Mouse (Mus musculus) limb, embryonic 12.5 days (tissue): ENCODE measurements at regions not wholly inside any gene's neighbourhood (a gene's known extent, or its start where the extent isn't known, plus 50 kb on each side); places are given as distances from the start of the nearest gene placed in this dataset.

ENCODE experiments used
- ATAC-seq: fragments of 200-750 bp; cut with Nextera tagmentation; 2 replicates; pipeline ENCODE4 v1.8.0; 2017; ENCODE audit warnings: low read depth, moderate TSS enrichment; ENCODE audit not compliant: insufficient number of reproducible peaks, insufficient read depth, low FRiP score, low TSS enrichment
- H3K27ac ChIP-seq: fragments of 300-500 bp; sonication (generic); 2 replicates; pipeline ENCODE4 v1.5.1; 2016; ENCODE audit warnings: mild to moderate bottlenecking, moderate library complexity
- H3K27me3 ChIP-seq: fragments of 300-500 bp; sonication (generic); 2 replicates; pipeline ENCODE4 v1.6.1; 2016; ENCODE audit warnings: mild to moderate bottlenecking, moderate library complexity
- H3K36me3 ChIP-seq: fragments of 300-500 bp; sonication (generic); 2 replicates; pipeline ENCODE4 v1.6.1; 2016; ENCODE audit warnings: mild to moderate bottlenecking, moderate library complexity
- H3K4me1 ChIP-seq: fragments of 300-500 bp; sonication (generic); replicated peaks from 2 replicates; pipeline ENCODE4 v1.6.1; 2016
- H3K4me2 ChIP-seq: fragments of 300-500 bp; sonication (generic); 2 replicates; pipeline ENCODE4 v1.6.1; 2016; ENCODE audit warnings: mild to moderate bottlenecking, moderate library complexity
- H3K4me3 ChIP-seq: fragments of 300-500 bp; sonication (generic); replicated peaks from 2 replicates; pipeline ENCODE4 v1.5.1; 2016; ENCODE audit warnings: mild to moderate bottlenecking
- H3K9ac ChIP-seq: fragments of 300-500 bp; sonication (generic); replicated peaks from 2 replicates; pipeline ENCODE4 v1.6.1; 2016; ENCODE audit warnings: mild to moderate bottlenecking, moderate library complexity
- H3K9me3 ChIP-seq: fragments of 300-500 bp; sonication (generic); 2 replicates; pipeline ENCODE4 v1.6.1; 2016; ENCODE audit warnings: mild to moderate bottlenecking, moderate library complexity
- WGBS: fragments of 180-500 bp; shearing (Covaris S2); methylation state at CpG from one replicate; pipeline ENCODE4 v1.1.7; 2016; 5-methylcytosine and 5-hydroxymethylcytosine counted together

- no peaks in the 10 kb centered on the region for H3K36me3 ChIP-seq
- 83% methylated on average over 4 of the region's 4 CpGs for WGBS
- no peaks in the 10 kb centered on the region for H3K27me3 ChIP-seq
- no peak overlapping the region for H3K4me3 ChIP-seq
- H3K4me2 ChIP-seq = no peak overlapping the region
- no peaks in the 10 kb centered on the region for H3K9me3 ChIP-seq
- H3K4me1 ChIP-seq = no peaks in the 10 kb centered on the region
- no peak overlapping the region for H3K27ac ChIP-seq
- ATAC-seq = no peak
- no peak overlapping the region for H3K9ac ChIP-seq
Observed at GRCm38 (mm10) chr12:98039677-98040076, 219.6 kb downstream of the Galc start.

GRCm38 (mm10) chr12:98023655-98024054 lies 235.6 kb downstream of the Galc start:
- H3K9ac ChIP-seq = no peak overlapping the region
- 91% methylated on average over 6 of the region's 6 CpGs for WGBS
- no peak for ATAC-seq

GRCm38 (mm10) chr12:98014607-98015278 lies 244.5 kb downstream of the Galc start:
- Histone ChIP-seq H3K4me1 (no peaks in the 10 kb centered on the region), H3K27me3 (no peaks in the 10 kb centered on the region), H3K4me3 (no peak overlapping the region), H3K27ac (no peak overlapping the region), H3K9ac (no peak overlapping the region), H3K9me3 (no peaks in the 10 kb centered on the region), H3K4me2 (no peak overlapping the region), H3K36me3 (no peaks in the 10 kb centered on the region)
- 59% methylated on average over 8 of the region's 8 CpGs for WGBS
- no peak for ATAC-seq

More at GRCm38 (mm10) chr12:98023655-98024054, 235.6 kb downstream of the Galc start:
- H3K4me1 ChIP-seq = no peaks in the 10 kb centered on the region
- no peak overlapping the region for H3K27ac ChIP-seq
- H3K36me3 ChIP-seq = no peaks in the 10 kb centered on the region
- H3K4me3 ChIP-seq = no peak overlapping the region
- no peak overlapping the region for H3K4me2 ChIP-seq
- H3K9me3 ChIP-seq = no peaks in the 10 kb centered on the region
- no peaks in the 10 kb centered on the region for H3K27me3 ChIP-seq

GRCm38 (mm10) chr12:98009175-98009574 lies 250.1 kb downstream of the Galc start:
- no peak for ATAC-seq
- H3K4me1 ChIP-seq = no peaks in the 10 kb centered on the region
- 77% methylated on average over 2 of the region's 2 CpGs for WGBS

GRCm38 (mm10) chr12:98005671-98006469 lies 253.4 kb downstream of the Galc start:
- Histone ChIP-seq H3K27ac (no peak overlapping the region), H3K4me2 (no peak overlapping the region), H3K9ac (no peak overlapping the region), H3K36me3 (no peaks in the 10 kb centered on the region), H3K4me1 (no peaks in the 10 kb centered on the region), H3K4me3 (no peak overlapping the region), H3K27me3 (no peaks in the 10 kb centered on the region), H3K9me3 (no peaks in the 10 kb centered on the region)
- no peak for ATAC-seq
- WGBS = 84% methylated on average over 5 of the region's 5 CpGs

More at GRCm38 (mm10) chr12:98009175-98009574, 250.1 kb downstream of the Galc start:
- H3K36me3 ChIP-seq = no peaks in the 10 kb centered on the region
- no peak overlapping the region for H3K4me3 ChIP-seq
- no peak overlapping the region for H3K27ac ChIP-seq
- no peaks in the 10 kb centered on the region for H3K27me3 ChIP-seq
- H3K9me3 ChIP-seq = no peaks in the 10 kb centered on the region
- no peak overlapping the region for H3K4me2 ChIP-seq
- no peak overlapping the region for H3K9ac ChIP-seq

GRCm38 (mm10) chr12:98002217-98002616 lies 257.0 kb downstream of the Galc start:
- Histone ChIP-seq H3K27me3 (no peaks in the 10 kb centered on the region), H3K4me1 (0 out of 2 replicates have a peak, but pooled peaks cover 3% of the 10 kb centered on the region), H3K9ac (no peak overlapping the region), H3K4me3 (no peak overlapping the region), H3K36me3 (no peaks in the 10 kb centered on the region), H3K4me2 (no peak overlapping the region), H3K27ac (no peak overlapping the region), H3K9me3 (no peaks in the 10 kb centered on the region)
- 84% methylated on average over 5 of the region's 5 CpGs for WGBS
- no peak for ATAC-seq

- Histone ChIP-seq H3K4me2 (no peak overlapping the region), H3K4me1 (0 out of 2 replicates have a peak, but pooled peaks cover 3% of the 10 kb centered on the region), H3K27me3 (no peaks in the 10 kb centered on the region), H3K36me3 (no peaks in the 10 kb centered on the region), H3K9ac (no peak overlapping the region), H3K4me3 (no peak overlapping the region), H3K9me3 (no peaks in the 10 kb centered on the region), H3K27ac (no peak overlapping the region)
- no peak for ATAC-seq
- 56% methylated on average over 1 of the region's 1 CpGs for WGBS
Observed at GRCm38 (mm10) chr12:97994884-97995283, 264.4 kb downstream of the Galc start.

- Histone ChIP-seq H3K9me3 (no peaks in the 10 kb centered on the region), H3K4me3 (no peak overlapping the region), H3K27me3 (no peaks in the 10 kb centered on the region), H3K36me3 (no peaks in the 10 kb centered on the region), H3K9ac (no peak overlapping the region), H3K4me2 (no peak overlapping the region), H3K27ac (no peak overlapping the region), H3K4me1 (no peaks in the 10 kb centered on the region)
- ATAC-seq = no peak
- 88% methylated on average over 3 of the region's 3 CpGs for WGBS
Observed at GRCm38 (mm10) chr12:97993937-97994336, 265.3 kb downstream of the Galc start.

- Histone ChIP-seq H3K4me1 (no peaks in the 10 kb centered on the region), H3K9ac (no peak overlapping the region), H3K27ac (no peak overlapping the region), H3K27me3 (no peaks in the 10 kb centered on the region), H3K4me3 (no peak overlapping the region), H3K36me3 (no peaks in the 10 kb centered on the region), H3K9me3 (no peaks in the 10 kb centered on the region), H3K4me2 (no peak overlapping the region)
- ATAC-seq = no peak
- WGBS = 92% methylated on average over 1 of the region's 1 CpGs
Observed at GRCm38 (mm10) chr12:97983390-97983789, 275.9 kb downstream of the Galc start.

- no peak for ATAC-seq
- Histone ChIP-seq H3K9me3 (no peaks in the 10 kb centered on the region), H3K36me3 (no peaks in the 10 kb centered on the region), H3K27me3 (no peaks in the 10 kb centered on the region), H3K4me1 (no peaks in the 10 kb centered on the region), H3K9ac (no peak overlapping the region), H3K4me3 (no peak overlapping the region), H3K27ac (no peak overlapping the region), H3K4me2 (no peak overlapping the region)
- 79% methylated on average over 3 of the region's 3 CpGs for whole genome bisulfite sequencing
Observed at GRCm38 (mm10) chr12:97978668-97979067, 280.6 kb downstream of the Galc start.

GRCm38 (mm10) chr12:97978178-97978651 lies 281.0 kb downstream of the Galc start:
- H3K4me1 ChIP-seq = no peaks in the 10 kb centered on the region
- H3K9me3 ChIP-seq = no peaks in the 10 kb centered on the region
- H3K27me3 ChIP-seq = no peaks in the 10 kb centered on the region
- H3K9ac ChIP-seq = no peak overlapping the region
- no peak for ATAC-seq
- H3K4me2 ChIP-seq = no peak overlapping the region
- no peak overlapping the region for H3K4me3 ChIP-seq
- 76% methylated on average over 8 of the region's 8 CpGs for WGBS
- H3K36me3 ChIP-seq = no peaks in the 10 kb centered on the region
- no peak overlapping the region for H3K27ac ChIP-seq
